Mouse (Mus musculus) neural tube, embryonic 12.5 days (tissue): ENCODE measurements around the gene Snx17. TPM values are rescaled to one million over a fixed set of nuclear protein-coding genes. Genes with fewer than 3 reads are reported as not detected.

ENCODE experiments used
- ATAC-seq: fragments of 200-750 bp; cut with Nextera tagmentation; 2 replicates; pipeline ENCODE4 v1.8.0; 2017; ENCODE audit warnings: low read depth, mild to moderate bottlenecking, moderate TSS enrichment, moderate library complexity; ENCODE audit not compliant: low FRiP score
- H3K27ac ChIP-seq: fragments of 300-500 bp; sonication (generic); 2 replicates; pipeline ENCODE4 v1.5.1; 2016
- H3K27me3 ChIP-seq: fragments of 300-500 bp; sonication (generic); replicated peaks from 2 replicates; pipeline ENCODE4 v1.6.1; 2016; ENCODE audit warnings: mild to moderate bottlenecking
- H3K36me3 ChIP-seq: fragments of 300-500 bp; sonication (generic); 2 replicates; pipeline ENCODE4 v1.6.1; 2016; ENCODE audit warnings: mild to moderate bottlenecking
- H3K4me1 ChIP-seq: fragments of 300-500 bp; sonication (generic); 2 replicates; pipeline ENCODE4 v1.6.1; 2016
- H3K4me2 ChIP-seq: fragments of 300-500 bp; sonication (generic); replicated peaks from 2 replicates; pipeline ENCODE4 v1.6.1; 2016; ENCODE audit warnings: mild to moderate bottlenecking
- H3K4me3 ChIP-seq: fragments of 300-500 bp; sonication (generic); 2 replicates; pipeline ENCODE4 v1.5.1; 2016
- H3K9ac ChIP-seq: fragments of 300-500 bp; sonication (generic); 2 replicates; pipeline ENCODE4 v1.6.1; 2016; ENCODE audit warnings: mild to moderate bottlenecking
- H3K9me3 ChIP-seq: fragments of 300-500 bp; sonication (generic); 2 replicates; pipeline ENCODE4 v1.6.1; 2016; ENCODE audit warnings: mild to moderate bottlenecking
- WGBS: fragments of 180-500 bp; shearing (Covaris S2); methylation state at CpG from one replicate; pipeline ENCODE4 v1.1.7; 2016; 5-methylcytosine and 5-hydroxymethylcytosine counted together
- polyA plus RNA-seq: library from polyadenylated mRNA; unstranded; fragments of >200 nt; fragmentation: Nextera tagmentation; extraction: Ambion mirVana; gene quantifications from 2 replicates; pipeline ENCODE4 v1.2.1, GENCODE M21; 2016

Snx17 gene
- polyA plus RNA-seq, 1 experiment from 2014 or later: 131 TPM

GRCm38 (mm10) chr5:31219911-31220447, 27.0 kb downstream of the Snx17 start:
- peak overlapping the region; percentile 94 for H3K9ac ChIP-seq
- H3K9me3 ChIP-seq: no peaks in the 10 kb centered on the region
- WGBS: 1% methylated on average over 40 of the region's 40 CpGs
- H3K27ac ChIP-seq: peak overlapping the region; percentile 90
- no peaks in the 10 kb centered on the region for H3K27me3 ChIP-seq
- ATAC-seq: peak; percentile 74
- H3K4me1 ChIP-seq: peaks cover 6% of the 10 kb centered on the region
- H3K36me3 ChIP-seq: no peaks in the 10 kb centered on the region
- H3K4me2 ChIP-seq: peak overlapping the region; percentile 84
- peak overlapping the region; percentile 96 for H3K4me3 ChIP-seq

GRCm38 (mm10) chr5:31220448-31221303, 27.6 kb downstream of the Snx17 start, which contains the start of gene Ppm1g:
Ppm1g (minus strand) TSS chr5:31220687.
- Histone ChIP-seq H3K27me3 (no peaks in the 10 kb centered on the region), H3K4me3 (peak within 1 kb of the TSS; percentile 96), H3K36me3 (no peaks in the 10 kb centered on the region), H3K4me1 (peaks cover 6% of the 10 kb centered on the region), H3K4me2 (peak within 1 kb of the TSS; percentile 84), H3K9me3 (no peaks in the 10 kb centered on the region), H3K9ac (peak within 1 kb of the TSS; percentile 94), H3K27ac (peak within 1 kb of the TSS; percentile 90)
- peak; percentile 95 for ATAC-seq
- WGBS: under 1% methylated on average over 70 of the region's 70 CpGs

GRCm38 (mm10) chr5:31221304-31221945, 28.4 kb downstream of the Snx17 start:
- Histone ChIP-seq H3K4me2 (peak overlapping the region; percentile 84), H3K4me1 (peaks cover 6% of the 10 kb centered on the region), H3K9ac (peak overlapping the region; percentile 94), H3K4me3 (peak overlapping the region; percentile 96), H3K27me3 (no peaks in the 10 kb centered on the region), H3K27ac (peak overlapping the region; percentile 88), H3K36me3 (no peaks in the 10 kb centered on the region), H3K9me3 (no peaks in the 10 kb centered on the region)
- ATAC-seq: no peak
- WGBS: 14% methylated on average over 11 of the region's 11 CpGs

GRCm38 (mm10) chr5:31222696-31223095, 29.7 kb downstream of the Snx17 start:
- Histone ChIP-seq H3K27me3 (no peaks in the 10 kb centered on the region), H3K4me2 (no peak overlapping the region), H3K4me1 (peaks cover 6% of the 10 kb centered on the region), H3K9ac (no peak overlapping the region), H3K36me3 (no peaks in the 10 kb centered on the region), H3K27ac (no peak overlapping the region), H3K9me3 (no peaks in the 10 kb centered on the region), H3K4me3 (no peak overlapping the region)
- 93% methylated on average over 9 of the region's 9 CpGs for WGBS
- no peak for ATAC-seq

- H3K4me1 ChIP-seq: no peaks in the 10 kb centered on the region
- H3K27me3 ChIP-seq: no peaks in the 10 kb centered on the region
- no peak overlapping the region for H3K27ac ChIP-seq
- no peaks in the 10 kb centered on the region for H3K36me3 ChIP-seq
- H3K9ac ChIP-seq: no peak overlapping the region
- ATAC-seq: no peak
- H3K4me3 ChIP-seq: no peak overlapping the region
- no peaks in the 10 kb centered on the region for H3K9me3 ChIP-seq
- H3K4me2 ChIP-seq: no peak overlapping the region
- 81% methylated on average over 1 of the region's 1 CpGs for WGBS
Measured at GRCm38 (mm10) chr5:31226641-31227040, 33.6 kb downstream of the Snx17 start.

- peak within 1 kb of the TSS; percentile 96 for H3K27ac ChIP-seq
- H3K4me3 ChIP-seq: peak within 1 kb of the TSS; percentile 98
- H3K4me1 ChIP-seq: peaks cover 10% of the 10 kb centered on the region
- H3K27me3 ChIP-seq: no peaks in the 10 kb centered on the region
- peaks cover 3% of the 10 kb centered on the region for H3K9me3 ChIP-seq
- WGBS: under 1% methylated on average over 91 of the region's 103 CpGs
- peaks cover 23% of the 10 kb centered on the region for H3K36me3 ChIP-seq
- H3K9ac ChIP-seq: peak within 1 kb of the TSS; percentile 97
- ATAC-seq: peak; percentile 99
- peak within 1 kb of the TSS; percentile 68 for H3K4me2 ChIP-seq
Measured at GRCm38 (mm10) chr5:31240637-31241521, 47.9 kb downstream of the Snx17 start, which contains the start of the genes Nrbp1 and Gm9970. Nrbp1 (plus strand) TSS chr5:31240864. Gm9970 (minus strand) TSS chr5:31241232.

GRCm38 (mm10) chr5:31241522-31242034, 48.6 kb downstream of the Snx17 start:
- peaks cover 10% of the 10 kb centered on the region for H3K4me1 ChIP-seq
- peak; percentile 0; the same call in 1 of the 2 replicates for ATAC-seq
- WGBS: 1% methylated on average over 13 of the region's 13 CpGs

GRCm38 (mm10) chr5:31242191-31242590, 49.2 kb downstream of the Snx17 start:
- peak overlapping the region; percentile 98 for H3K4me3 ChIP-seq
- WGBS: 26% methylated on average over 10 of the region's 10 CpGs
- no peaks in the 10 kb centered on the region for H3K27me3 ChIP-seq
- H3K36me3 ChIP-seq: peaks cover 36% of the 10 kb centered on the region
- ATAC-seq: no peak
- H3K27ac ChIP-seq: no peak overlapping the region
- H3K9ac ChIP-seq: peak overlapping the region; percentile 97
- peaks cover 10% of the 10 kb centered on the region for H3K4me1 ChIP-seq
- H3K9me3 ChIP-seq: no peaks in the 10 kb centered on the region; the same call in 1 of the 2 replicates
- peak overlapping the region; percentile 68 for H3K4me2 ChIP-seq

More at GRCm38 (mm10) chr5:31241522-31242034, 48.6 kb downstream of the Snx17 start:
- Histone ChIP-seq H3K36me3 (peaks cover 30% of the 10 kb centered on the region), H3K4me3 (peak overlapping the region; percentile 98), H3K9ac (peak overlapping the region; percentile 97), H3K27ac (no peak overlapping the region), H3K4me2 (peak overlapping the region; percentile 68), H3K9me3 (no peaks in the 10 kb centered on the region; the same call in 1 of the 2 replicates), H3K27me3 (no peaks in the 10 kb centered on the region)

Other genes with a start within 250 kb of the Snx17 start
- gene Cgref1, start 247.6 kb upstream of the Snx17 start, polyA plus RNA-seq: 15.9 and 17.7 TPM in 2 replicates
- gene Preb, start 232.9 kb upstream of the Snx17 start, polyA plus RNA-seq: 128 and 130 TPM in 2 replicates
- not detected in 2 replicates for gene Tcf23, start 224.6 kb upstream of the Snx17 start, polyA plus RNA-seq
- 119 and 125 TPM in 2 replicates for gene Atraid, start 144.9 kb upstream of the Snx17 start, polyA plus RNA-seq
- 11.0 and 12.2 TPM in 2 replicates for gene Slc5a6, start 144.3 kb upstream of the Snx17 start, polyA plus RNA-seq
- gene Cad, start 138.4 kb upstream of the Snx17 start, polyA plus RNA-seq: 24.2 and 30.1 TPM in 2 replicates
- gene Dnajc5g, start 86.9 kb upstream of the Snx17 start, polyA plus RNA-seq: not detected in 2 replicates
- 16.2 and 18.8 TPM in 2 replicates for gene Slc30a3, start 85.0 kb upstream of the Snx17 start, polyA plus RNA-seq
- gene Trim54, start 76.5 kb upstream of the Snx17 start, polyA plus RNA-seq: 0.79 and 0.88 TPM in 2 replicates
- not detected in 2 replicates for gene Ucn, start 54.4 kb upstream of the Snx17 start, polyA plus RNA-seq
- 50.3 and 51.5 TPM in 2 replicates for gene Mpv17, start 39.0 kb upstream of the Snx17 start, polyA plus RNA-seq
- 1.5 and 2.4 TPM in 2 replicates for gene Gm29609, start 13.3 kb upstream of the Snx17 start, polyA plus RNA-seq
- gene Gtf3c2, start 13.1 kb upstream of the Snx17 start, polyA plus RNA-seq: 86.7 and 90.5 TPM in 2 replicates
- 71.7 and 80.3 TPM in 2 replicates for gene Eif2b4, start 203 bp downstream of the Snx17 start, polyA plus RNA-seq
- 24.2 and 27.3 TPM in 2 replicates for gene Zfp513, start 9.1 kb downstream of the Snx17 start, polyA plus RNA-seq
- 151 and 161 TPM in 2 replicates for gene Ppm1g, start 27.5 kb downstream of the Snx17 start, polyA plus RNA-seq
- 150 TPM in 2 replicates for gene Nrbp1, start 47.6 kb downstream of the Snx17 start, polyA plus RNA-seq
- gene Gm9970, start 48.0 kb downstream of the Snx17 start, polyA plus RNA-seq: 0.80 and 0.90 TPM in 2 replicates
- gene Krtcap3, start 58.5 kb downstream of the Snx17 start, polyA plus RNA-seq: 3.1 and 5.1 TPM in 2 replicates
- 41.2 and 43.9 TPM in 2 replicates for gene Ift172, start 97.9 kb downstream of the Snx17 start, polyA plus RNA-seq
- gene Fndc4, start 102.9 kb downstream of the Snx17 start, polyA plus RNA-seq: 79.5 and 80.7 TPM in 2 replicates
- gene Gckr, start 104.2 kb downstream of the Snx17 start, polyA plus RNA-seq: 0.23 and 0.49 TPM in 2 replicates